Mouse (Mus musculus): ENCODE data around the gene Cop1. TPM values are rescaled to one million over a fixed set of nuclear protein-coding genes. Genes with fewer than 3 reads are reported as not detected.

The Cop1 gene
- total RNA-seq, 2 experiments from 2014 or later = 122 to 126 TPM

Small RNA genes lying within 50 kb of the gene (microRNA-seq; reads per million reads assigned to microRNA genes)
- 236 to 409 reads per million in 2 experiments for gene Mir1843b
